Mouse (Mus musculus) forebrain, postnatal 0 days (tissue): ENCODE data around the gene Gen1. TPM values are rescaled to one million over a fixed set of nuclear protein-coding genes. Genes with fewer than 3 reads are reported as not detected.

Source experiments
- ATAC-seq: fragments of 200-750 bp; cut with Nextera tagmentation; 2 replicates; pipeline ENCODE4 v1.8.0; 2017; ENCODE audit warnings: mild to moderate bottlenecking, moderate library complexity
- DNase-seq: peaks from one replicate; pipeline ENCODE4 v3.0.0-alpha.2; 2015
- H3K27ac ChIP-seq: fragments of 300-500 bp; sonication (generic); 2 replicates; pipeline ENCODE4 v1.5.1; 2014; ENCODE audit warnings: low read depth, mild to moderate bottlenecking, antibody characterized with exemption, low read length, moderate library complexity, mixed read lengths
- H3K27me3 ChIP-seq: fragments of 300-500 bp; sonication (generic); 2 replicates; pipeline ENCODE4 v1.6.1; 2014; ENCODE audit warnings: mild to moderate bottlenecking, low read length, mixed read lengths; ENCODE audit not compliant: insufficient read depth
- H3K36me3 ChIP-seq: fragments of 300-500 bp; sonication (generic); 2 replicates; pipeline ENCODE4 v1.6.1; 2014; ENCODE audit warnings: mild to moderate bottlenecking, moderate library complexity; ENCODE audit not compliant: insufficient read depth
- H3K4me1 ChIP-seq: fragments of 300-500 bp; sonication (generic); 2 replicates; pipeline ENCODE4 v1.6.1; 2014; ENCODE audit warnings: antibody characterized with exemption; ENCODE audit not compliant: insufficient read depth
- H3K4me2 ChIP-seq: fragments of 300-500 bp; sonication (generic); 2 replicates; pipeline ENCODE4 v1.6.1; 2014; ENCODE audit warnings: low read depth, mild to moderate bottlenecking, moderate library complexity
- H3K4me3 ChIP-seq: fragments of 300-500 bp; sonication (generic); 2 replicates; pipeline ENCODE4 v1.5.1; 2014; ENCODE audit warnings: low read depth, low read length, mixed read lengths
- H3K9ac ChIP-seq: fragments of 300-500 bp; sonication (generic); 2 replicates; pipeline ENCODE4 v1.6.1; 2014; ENCODE audit warnings: mild to moderate bottlenecking
- H3K9me3 ChIP-seq: fragments of 300-500 bp; sonication (generic); 2 replicates; pipeline ENCODE4 v1.6.1; 2016; ENCODE audit warnings: low read length
- CTCF ChIP-seq: sonication (generic); IDR thresholded peaks from 2 replicates; pipeline ENCODE4 v1.5.1; 2016; ENCODE audit warnings: antibody characterized with exemption, control low read depth, low read depth
- WGBS: fragments of 180-500 bp; shearing (Covaris S2); extraction: QIAGEN DNeasy Blood & Tissue Kit; methylation state at CpG from one replicate; pipeline ENCODE4 v1.1.7; 2014; 5-methylcytosine and 5-hydroxymethylcytosine counted together
- polyA plus RNA-seq: library from polyadenylated mRNA; unstranded; fragments of >200 nt; fragmentation: Nextera tagmentation; extraction: Ambion mirVana; gene quantifications from 2 replicates; pipeline ENCODE4 v1.2.1, GENCODE M21; 2015
- total RNA-seq: library from RNA; depleted of rRNA; stranded (reverse); fragments of >200 nt; gene quantifications from 2 replicates; pipeline ENCODE4 v1.2.3, GENCODE M21; 2014

Gen1 gene
- total and polyA plus RNA-seq, 2 experiments from 2014 or later, result 1.3 to 3.6 TPM

GRCm38 (mm10) chr12:11203694-11204665, 61.6 kb downstream of the Gen1 start:
- Histone ChIP-seq H3K36me3 (no peaks in the 10 kb centered on the region), H3K4me1 (no peaks in the 10 kb centered on the region), H3K27ac (no peak overlapping the region), H3K4me2 (no peak overlapping the region), H3K4me3 (no peak overlapping the region), H3K27me3 (no peaks in the 10 kb centered on the region), H3K9me3 (no peaks in the 10 kb centered on the region), H3K9ac (no peak overlapping the region)
- DNase-seq (no peak), ATAC-seq (no peak)
- TF ChIP-seq CTCF, result no peak
- 70% methylated on average over 18 of the region's 18 CpGs for WGBS

- no peaks in the 10 kb centered on the region for H3K9me3 ChIP-seq
- no peaks in the 10 kb centered on the region for H3K27me3 ChIP-seq
- H3K36me3 ChIP-seq, result no peaks in the 10 kb centered on the region
- WGBS, result 90% methylated on average over 8 of the region's 8 CpGs
- H3K27ac ChIP-seq, result no peak overlapping the region
- no peaks in the 10 kb centered on the region for H3K4me1 ChIP-seq
- no peak for DNase-seq
- no peak overlapping the region for H3K4me2 ChIP-seq
- no peak overlapping the region for H3K9ac ChIP-seq
- H3K4me3 ChIP-seq, result no peak overlapping the region
- no peak for ATAC-seq
- no peak for TF ChIP-seq CTCF
These were observed 63.1 kb downstream of the Gen1 start for GRCm38 (mm10) chr12:11202476-11202875.

GRCm38 (mm10) chr12:11200711-11201110, 64.9 kb downstream of the Gen1 start:
- Histone ChIP-seq H3K27ac (no peak overlapping the region), H3K4me1 (no peaks in the 10 kb centered on the region), H3K27me3 (no peaks in the 10 kb centered on the region), H3K4me3 (no peak overlapping the region), H3K9me3 (no peaks in the 10 kb centered on the region), H3K4me2 (no peak overlapping the region), H3K9ac (no peak overlapping the region), H3K36me3 (no peaks in the 10 kb centered on the region)
- ATAC-seq (no peak), DNase-seq (no peak)
- TF ChIP-seq CTCF, result no peak
- WGBS, result 93% methylated on average over 12 of the region's 12 CpGs

GRCm38 (mm10) chr12:11198551-11198950, 67.0 kb downstream of the Gen1 start:
- Histone ChIP-seq H3K27ac (no peak overlapping the region), H3K27me3 (no peaks in the 10 kb centered on the region), H3K9ac (no peak overlapping the region), H3K4me1 (no peaks in the 10 kb centered on the region), H3K36me3 (no peaks in the 10 kb centered on the region), H3K4me3 (no peak overlapping the region), H3K4me2 (no peak overlapping the region), H3K9me3 (no peaks in the 10 kb centered on the region)
- DNase-seq, result no peak
- TF ChIP-seq CTCF, result no peak
- no peak for ATAC-seq
- WGBS, result 23% methylated on average over 2 of the region's 2 CpGs

GRCm38 (mm10) chr12:11198026-11198425, 67.6 kb downstream of the Gen1 start:
- Histone ChIP-seq H3K9me3 (no peaks in the 10 kb centered on the region), H3K36me3 (no peaks in the 10 kb centered on the region), H3K4me1 (no peaks in the 10 kb centered on the region), H3K4me2 (no peak overlapping the region), H3K4me3 (no peak overlapping the region), H3K27ac (no peak overlapping the region), H3K27me3 (no peaks in the 10 kb centered on the region), H3K9ac (no peak overlapping the region)
- WGBS, result 8% methylated on average over 4 of the region's 4 CpGs
- peak; percentile 38; the same call in 1 of the 2 replicates for ATAC-seq
- DNase-seq, result no peak
- no peak for TF ChIP-seq CTCF

- WGBS, result 49% methylated on average over 5 of the region's 5 CpGs
These were observed 68.8 kb downstream of the Gen1 start for GRCm38 (mm10) chr12:11196830-11197229.

GRCm38 (mm10) chr12:11196142-11196597, 69.4 kb downstream of the Gen1 start:
- H3K4me1 ChIP-seq, result no peaks in the 10 kb centered on the region
- H3K27me3 ChIP-seq, result no peaks in the 10 kb centered on the region
- H3K9ac ChIP-seq, result no peak overlapping the region
- no peaks in the 10 kb centered on the region for H3K9me3 ChIP-seq
- TF ChIP-seq CTCF, result peak; percentile 80
- ATAC-seq, result peak; percentile 86
- no peak overlapping the region; the same call in 1 of the 2 replicates for H3K4me3 ChIP-seq
- WGBS, result 9% methylated on average over 17 of the region's 19 CpGs
- H3K4me2 ChIP-seq, result peak overlapping the region; percentile 32
- no peaks in the 10 kb centered on the region for H3K36me3 ChIP-seq
- peak; percentile 67 for DNase-seq
- H3K27ac ChIP-seq, result no peak overlapping the region

More at GRCm38 (mm10) chr12:11196830-11197229, 68.8 kb downstream of the Gen1 start:
- no peak overlapping the region for H3K4me3 ChIP-seq
- H3K27ac ChIP-seq, result no peak overlapping the region
- ATAC-seq (no peak), DNase-seq (no peak)
- no peaks in the 10 kb centered on the region for H3K27me3 ChIP-seq
- no peaks in the 10 kb centered on the region for H3K36me3 ChIP-seq
- no peak for TF ChIP-seq CTCF
- no peaks in the 10 kb centered on the region for H3K4me1 ChIP-seq
- no peaks in the 10 kb centered on the region for H3K9me3 ChIP-seq
- H3K9ac ChIP-seq, result no peak overlapping the region
- H3K4me2 ChIP-seq, result no peak overlapping the region
